Mouse (Mus musculus) E14TG2a.4 (cell line): ENCODE results near the gene Fbxo45.

Source experiments
- CTCF ChIP-seq: conservative IDR thresholded peaks from 2 replicates; pipeline ENCODE4 v1.5.1; 2014; ENCODE audit warnings: low read length
- NANOG ChIP-seq: IDR thresholded peaks from 2 replicates; pipeline ENCODE4 v1.6.1; 2014; ENCODE audit warnings: borderline replicate concordance, low read length, mixed read lengths
- POU5F1 ChIP-seq: IDR thresholded peaks from 2 replicates; pipeline ENCODE4 v1.6.1; 2014; ENCODE audit warnings: low read length, borderline replicate concordance

GRCm38 (mm10) chr16:32278396-32278795, 31.4 kb upstream of the Fbxo45 start:
- TF ChIP-seq CTCF (no peak), NANOG (no peak), POU5F1 (no peak)
